Mouse (Mus musculus) olfactory bulb, adult 2 months (tissue): Measurements from ENCODE around the gene Tbc1d1.

Experiments used
- CTCF ChIP-seq: fragments of 200-500 bp; IDR thresholded peaks from 2 replicates; pipeline ENCODE4 v1.5.1; 2012; ENCODE audit warnings: low read depth, mild to moderate bottlenecking, low read length, moderate library complexity; ENCODE audit not compliant: insufficient read depth
- POLR2A ChIP-seq: fragments of 200-500 bp; IDR thresholded peaks from 2 replicates; pipeline ENCODE4 v1.6.1; 2012; ENCODE audit warnings: mild to moderate bottlenecking, low read depth, low read length, moderate library complexity; ENCODE audit not compliant: insufficient read depth

DNA sequence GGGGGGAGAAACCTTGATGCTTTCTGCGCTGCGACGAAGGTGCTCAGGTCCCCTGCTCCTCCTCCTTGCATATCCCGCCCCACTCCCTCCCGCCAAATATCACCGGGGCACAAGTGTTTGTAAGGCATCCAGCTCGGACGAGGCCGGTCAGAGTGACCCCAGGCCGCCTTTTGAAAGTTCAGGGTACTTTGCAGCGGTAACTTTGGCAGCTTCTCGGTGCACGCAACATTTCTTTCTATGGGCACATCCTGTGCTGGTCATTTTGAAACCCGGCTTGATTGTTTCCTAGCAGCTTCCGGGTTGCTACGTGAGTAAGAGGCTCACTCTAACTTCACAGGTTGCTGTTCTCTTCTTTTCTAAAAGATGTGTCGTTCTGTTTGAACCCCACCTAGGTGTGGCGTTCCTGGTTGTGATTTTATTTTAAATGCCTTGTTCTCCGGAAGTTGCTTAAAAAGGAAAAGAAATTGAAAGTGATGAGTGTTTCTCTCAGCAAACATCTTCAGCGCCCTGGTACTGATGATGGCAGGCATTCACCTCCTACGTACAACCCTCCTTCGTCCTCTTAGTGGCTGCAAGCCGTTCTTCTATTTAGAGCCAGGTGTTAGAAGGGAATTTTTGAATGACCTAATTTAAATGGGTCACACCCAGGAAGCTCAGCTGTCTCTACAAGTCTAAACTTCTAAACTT lies 4.7 kb downstream of the Tbc1d1 start:
- TF ChIP-seq CTCF: no peak
- TF ChIP-seq POLR2A: no peak
